Mouse (Mus musculus) CH12.LX (cell line): ENCODE measurements around the gene Lrrc46. TPM values are rescaled to one million over a fixed set of nuclear protein-coding genes. Genes with fewer than 3 reads are reported as not detected.

Source experiments
- DNase-seq: peaks from one replicate; pipeline ENCODE4 v3.0.0-alpha.2; 2013; ENCODE audit errors: extremely low read depth
- H3K27ac ChIP-seq: 2 replicates; pipeline ENCODE4 v1.5.1; 2012; ENCODE audit warnings: low read depth, mild to moderate bottlenecking, control low read depth, moderate library complexity; ENCODE audit not compliant: insufficient read depth
- H3K27me3 ChIP-seq: replicated peaks from 2 replicates; pipeline ENCODE3; 2012; ENCODE audit warnings: inconsistent platforms
- H3K36me3 ChIP-seq, 2 experiments: replicated peaks in 1 of 2; 2 replicates each; pipeline versions ENCODE3 to v1.6.1; 2012; ENCODE audit warnings: inconsistent platforms in 1 of 2, low read length in 1 of 2, mild to moderate bottlenecking in 1 of 2, mixed read lengths in 1 of 2, moderate library complexity in 1 of 2; ENCODE audit not compliant: control insufficient read depth in 1 of 2, insufficient read depth in 1 of 2
- H3K4me1 ChIP-seq, 2 experiments: 2 replicates each; pipeline ENCODE4 v1.6.1; 2012; ENCODE audit warnings: inconsistent platforms in 1 of 2, moderate library complexity in 1 of 2; ENCODE audit not compliant: insufficient read depth in 2 of 2, control insufficient read depth in 1 of 2
- H3K4me2 ChIP-seq: 2 replicates; pipeline ENCODE4 v1.6.1; 2012; ENCODE audit warnings: low read depth, mild to moderate bottlenecking, control low read depth; ENCODE audit not compliant: poor library complexity, insufficient read depth, severe bottlenecking
- H3K4me3 ChIP-seq, 3 experiments: fragments of 150-350 bp in 1 of 3; sonication (generic) in 1 of 3; replicated peaks in 1 of 3; 2 replicates each; pipeline versions ENCODE3 to v1.5.1; 2011 to 2012; ENCODE audit warnings: low read depth in 2 of 3, low read length in 2 of 3, mild to moderate bottlenecking in 2 of 3, moderate library complexity in 2 of 3, control low read depth in 1 of 3, improper control_type of control experiment in 1 of 3, inconsistent platforms in 1 of 3, mixed read lengths in 1 of 3; ENCODE audit not compliant: poor library complexity in 1 of 3
- H3K79me2 ChIP-seq: replicated peaks from 2 replicates; pipeline ENCODE4 v1.6.1; 2012; ENCODE audit warnings: mild to moderate bottlenecking, moderate library complexity; ENCODE audit not compliant: control insufficient read depth, poor library complexity, insufficient read depth, severe bottlenecking; ENCODE audit errors: extremely low read depth
- H3K9ac ChIP-seq: 2 replicates; pipeline ENCODE4 v1.6.1; 2012; ENCODE audit warnings: low read depth, mild to moderate bottlenecking, control low read depth, moderate library complexity; ENCODE audit not compliant: insufficient read depth
- H3K9me3 ChIP-seq: replicated peaks from 2 replicates; pipeline ENCODE3; 2012; ENCODE audit warnings: low read length, inconsistent platforms, mixed read lengths
- BHLHE40 ChIP-seq: IDR thresholded peaks from 2 replicates; pipeline ENCODE4 v1.6.1; 2011; ENCODE audit warnings: mild to moderate bottlenecking, low read depth, low read length, improper control_type of control experiment
- CHD1 ChIP-seq: IDR thresholded peaks from 2 replicates; pipeline ENCODE4 v1.6.1; 2012; ENCODE audit warnings: low read depth, low read length, improper control_type of control experiment, inconsistent platforms
- CHD2 ChIP-seq: IDR thresholded peaks from 2 replicates; pipeline ENCODE4 v1.6.1; 2011; ENCODE audit warnings: low read length, improper control_type of control experiment
- CTCF ChIP-seq, 2 experiments: IDR thresholded peaks in 1 of 2; conservative IDR thresholded peaks in 1 of 2; 2 replicates each; pipeline ENCODE4 v1.5.1; 2011 to 2012; ENCODE audit warnings: low read depth in 2 of 2, low read length in 2 of 2, improper control_type of control experiment in 1 of 2, inconsistent platforms in 1 of 2, mild to moderate bottlenecking in 1 of 2, moderate library complexity in 1 of 2
- E2F4 ChIP-seq: IDR thresholded peaks from 2 replicates; pipeline ENCODE4 v1.6.1; 2011; ENCODE audit warnings: low read depth, low read length, improper control_type of control experiment; ENCODE audit not compliant: insufficient replicate concordance
- ELF1 ChIP-seq: IDR thresholded peaks from 2 replicates; pipeline ENCODE4 v1.6.1; 2014; ENCODE audit warnings: low read depth, mild to moderate bottlenecking, inconsistent platforms, low read length, improper control_type of control experiment
- EP300 ChIP-seq: IDR thresholded peaks from 2 replicates; pipeline ENCODE4 v1.6.1; 2011; ENCODE audit warnings: low read length, improper control_type of control experiment
- ETS1 ChIP-seq: conservative IDR thresholded peaks from 2 replicates; pipeline ENCODE4 v1.6.1; 2012; ENCODE audit warnings: low read depth, mild to moderate bottlenecking, inconsistent platforms, low read length, improper control_type of control experiment, moderate library complexity
- GABPA ChIP-seq: IDR thresholded peaks from 2 replicates; pipeline ENCODE4 v1.6.1; 2012; ENCODE audit warnings: low read depth, low read length, improper control_type of control experiment, inconsistent platforms; ENCODE audit not compliant: insufficient replicate concordance
- HCFC1 ChIP-seq: IDR thresholded peaks from 2 replicates; pipeline ENCODE4 v1.6.1; 2012; ENCODE audit warnings: low read depth, mild to moderate bottlenecking, inconsistent platforms, low read length, improper control_type of control experiment
- IRF4 ChIP-seq: IDR thresholded peaks from 2 replicates; pipeline ENCODE4 v1.6.1; 2014; ENCODE audit warnings: low read depth, mild to moderate bottlenecking, inconsistent platforms, low read length, improper control_type of control experiment
- JUN ChIP-seq: IDR thresholded peaks from 2 replicates; pipeline ENCODE4 v1.6.1; 2011; ENCODE audit warnings: low read depth, mild to moderate bottlenecking, low read length, improper control_type of control experiment, moderate library complexity; ENCODE audit not compliant: insufficient read depth
- JUND ChIP-seq: conservative IDR thresholded peaks from 2 replicates; pipeline ENCODE4 v1.6.1; 2011; ENCODE audit warnings: low read depth, low read length, improper control_type of control experiment
- KAT2A ChIP-seq: IDR thresholded peaks from 2 replicates; pipeline ENCODE4 v1.6.1; 2012; ENCODE audit warnings: low read length, improper control_type of control experiment, inconsistent platforms; ENCODE audit not compliant: insufficient replicate concordance
- MAFK ChIP-seq: IDR thresholded peaks from 2 replicates; pipeline ENCODE4 v1.6.1; 2011; ENCODE audit warnings: low read length, improper control_type of control experiment; ENCODE audit not compliant: insufficient replicate concordance
- MAX ChIP-seq: IDR thresholded peaks from 2 replicates; pipeline ENCODE4 v1.6.1; 2011; ENCODE audit warnings: low read length, improper control_type of control experiment
- MAZ ChIP-seq: IDR thresholded peaks from 2 replicates; pipeline ENCODE4 v1.6.1; 2012; ENCODE audit warnings: low read depth, mild to moderate bottlenecking, inconsistent platforms, low read length, improper control_type of control experiment, moderate library complexity
- MEF2A ChIP-seq: IDR thresholded peaks from 2 replicates; pipeline ENCODE4 v1.6.1; 2014; ENCODE audit warnings: low read depth, mild to moderate bottlenecking, inconsistent platforms, low read length, improper control_type of control experiment, borderline replicate concordance
- MXI1 ChIP-seq: IDR thresholded peaks from 2 replicates; pipeline ENCODE4 v1.6.1; 2011; ENCODE audit warnings: mild to moderate bottlenecking, low read depth, low read length, improper control_type of control experiment
- MYC ChIP-seq: IDR thresholded peaks from 2 replicates; pipeline ENCODE4 v1.6.1; 2011; ENCODE audit warnings: low read depth, mild to moderate bottlenecking, improper control_type of control experiment, low read length
- NELFE ChIP-seq: IDR thresholded peaks from 2 replicates; pipeline ENCODE4 v1.6.1; 2011; ENCODE audit warnings: low read depth, low read length, improper control_type of control experiment
- NRF1 ChIP-seq: IDR thresholded peaks from 2 replicates; pipeline ENCODE4 v1.6.1; 2014; ENCODE audit warnings: low read depth, mild to moderate bottlenecking, inconsistent platforms, low read length, improper control_type of control experiment, moderate library complexity
- PAX5 ChIP-seq: IDR thresholded peaks from 2 replicates; pipeline ENCODE4 v1.6.1; 2012; ENCODE audit warnings: low read length, inconsistent platforms, mixed read lengths
- POLR2A ChIP-seq: IDR thresholded peaks from 2 replicates; pipeline ENCODE4 v1.6.1; 2011; ENCODE audit warnings: low read depth, mild to moderate bottlenecking, improper control_type of control experiment, low read length
- POLR2AphosphoS2 ChIP-seq: IDR thresholded peaks from 2 replicates; pipeline ENCODE4 v1.6.1; 2011; ENCODE audit warnings: low read depth, low read length, improper control_type of control experiment
- RAD21 ChIP-seq: IDR thresholded peaks from 2 replicates; pipeline ENCODE4 v1.6.1; 2011; ENCODE audit warnings: low read depth, mild to moderate bottlenecking, low read length, improper control_type of control experiment, moderate library complexity
- RCOR1 ChIP-seq: conservative IDR thresholded peaks from 2 replicates; pipeline ENCODE4 v1.6.1; 2012; ENCODE audit warnings: low read depth, mild to moderate bottlenecking, inconsistent platforms, low read length, improper control_type of control experiment
- SIN3A ChIP-seq: IDR thresholded peaks from 2 replicates; pipeline ENCODE4 v1.6.1; 2012; ENCODE audit warnings: low read length, improper control_type of control experiment, inconsistent platforms
- SMC3 ChIP-seq: IDR thresholded peaks from 2 replicates; pipeline ENCODE4 v1.6.1; 2011; ENCODE audit warnings: low read depth, low read length, improper control_type of control experiment
- TBP ChIP-seq: conservative IDR thresholded peaks from 2 replicates; pipeline ENCODE4 v1.6.1; 2011; ENCODE audit warnings: low read depth, low read length, improper control_type of control experiment
- TCF12 ChIP-seq: IDR thresholded peaks from 2 replicates; pipeline ENCODE4 v1.6.1; 2014; ENCODE audit warnings: low read depth, mild to moderate bottlenecking, inconsistent platforms, low read length, improper control_type of control experiment
- UBTF ChIP-seq: IDR thresholded peaks from 2 replicates; pipeline ENCODE4 v1.6.1; 2012; ENCODE audit warnings: low read depth, mild to moderate bottlenecking, inconsistent platforms, low read length, improper control_type of control experiment, moderate library complexity
- USF1 ChIP-seq: IDR thresholded peaks from 2 replicates; pipeline ENCODE4 v1.6.1; 2014; ENCODE audit warnings: low read depth, mild to moderate bottlenecking, inconsistent platforms, low read length, improper control_type of control experiment
- USF2 ChIP-seq: conservative IDR thresholded peaks from 2 replicates; pipeline ENCODE4 v1.6.1; 2011; ENCODE audit warnings: low read depth, low read length, improper control_type of control experiment
- ZC3H11A ChIP-seq: IDR thresholded peaks from 2 replicates; pipeline ENCODE4 v1.6.1; 2012; ENCODE audit warnings: low read depth, mild to moderate bottlenecking, inconsistent platforms, low read length, improper control_type of control experiment
- ZKSCAN1 ChIP-seq: IDR thresholded peaks from 2 replicates; pipeline ENCODE4 v1.6.1; 2012; ENCODE audit warnings: low read depth, inconsistent platforms, low read length, improper control_type of control experiment, borderline replicate concordance
- ZMIZ1 ChIP-seq: IDR thresholded peaks from 2 replicates; pipeline ENCODE4 v1.6.1; 2012; ENCODE audit warnings: low read depth, mild to moderate bottlenecking, inconsistent platforms, low read length, improper control_type of control experiment
- ZNF384 ChIP-seq: IDR thresholded peaks from 2 replicates; pipeline ENCODE4 v1.6.1; 2012; ENCODE audit warnings: low read depth, low read length, improper control_type of control experiment, inconsistent platforms
- dilution Hi-C: fragments of 300-500 bp; cut with MboI; formaldehyde crosslinking; loops from 2 replicates; pipeline ENCODE4 v1.14.3; 2020; ENCODE audit warnings: low sequenced_read_pairs; ENCODE audit not compliant: extremely low pct_unique_long_range_greater_than_20kb, extremely low pct_ligation_motif_present
- in situ Hi-C: fragments of 300-500 bp; cut with MboI; formaldehyde crosslinking; loops from 3 replicates; pipeline ENCODE4 v1.14.3; 2019; ENCODE audit warnings: low sequenced_read_pairs, low pct_ligation_motif_present, low pct_unique_long_range_greater_than_20kb, mixed read lengths
- polyA plus RNA-seq: library from polyadenylated mRNA; unstranded; fragments of >175 nt; gene quantifications from 2 replicates; pipeline ENCODE4 v1.2.1, GENCODE M21; 2012; ENCODE audit warnings: low read depth; ENCODE audit not compliant: insufficient read length
- total RNA-seq, 2 experiments: library from RNA; depleted of rRNA; stranded (reverse); fragments of 300-350 nt in 1 of 2; fragments of >200 nt in 1 of 2; gene quantifications; 2 replicates each; pipeline ENCODE4 v1.2.3; 2012 to 2014

Gene Lrrc46
- total and polyA plus RNA-seq, 3 experiments = 0.38 to 0.91 TPM; not detected in 1

DNA sequence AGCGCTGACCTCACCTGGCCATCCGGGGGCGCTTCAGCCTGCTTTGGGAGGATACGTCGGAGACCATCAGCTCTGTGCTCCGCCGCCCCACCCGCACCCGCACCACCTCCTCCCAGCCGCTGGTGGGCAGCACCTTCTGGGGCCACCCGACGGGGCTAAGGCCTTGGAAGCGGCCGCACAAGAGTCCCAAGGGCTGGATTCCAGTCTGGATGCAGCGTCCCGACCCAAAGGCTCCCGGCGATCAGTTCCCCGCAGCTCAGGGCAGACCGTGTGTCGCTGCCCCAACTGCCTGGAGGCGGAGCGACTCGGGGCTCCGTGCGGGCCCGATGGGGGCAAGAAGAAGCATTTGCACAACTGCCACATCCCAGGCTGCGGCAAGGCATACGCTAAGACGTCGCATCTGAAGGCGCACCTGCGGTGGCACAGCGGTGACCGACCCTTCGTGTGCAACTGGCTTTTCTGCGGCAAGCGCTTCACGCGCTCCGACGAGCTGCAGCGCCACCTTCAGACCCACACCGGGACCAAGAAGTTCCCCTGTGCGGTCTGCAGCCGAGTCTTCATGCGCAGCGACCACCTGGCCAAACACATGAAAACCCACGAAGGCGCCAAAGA lies 19.2 kb downstream of the Lrrc46 start:
- H3K4me1 ChIP-seq = peaks cover 10 to 58% of the 10 kb centered on the region in 2 experiments
- H3K79me2 ChIP-seq = peaks cover 52% of the 10 kb centered on the region
- H3K36me3 ChIP-seq = peaks cover 10 to 32% of the 10 kb centered on the region in 2 experiments
- in situ Hi-C loops (loop anchor here (5.0 kb wide), 2 partner anchors 35 to 105 kb away; partner anchors contain the start of gene Cdk5rap3), dilution Hi-C loops (no loop called here)
- no peaks in the 10 kb centered on the region for H3K9me3 ChIP-seq
- peak overlapping the region; percentile 83 for H3K27ac ChIP-seq
- H3K4me2 ChIP-seq = peak overlapping the region; percentile 70
- TF ChIP-seq BHLHE40 = peak; percentile 74
- no peak for TF ChIP-seq JUND
- 0 out of 2 replicates have a peak, but pooled peaks have one; percentile 18 for TF ChIP-seq ZMIZ1
- TF ChIP-seq ZNF384 = no peak
- peak; percentile 90 for TF ChIP-seq ZC3H11A
- TF ChIP-seq E2F4 = no peak
- TF ChIP-seq NRF1 = peak; percentile 27; the same call in 1 of the 2 replicates
- TF ChIP-seq ZKSCAN1 = no peak
- peak; percentile 79 for TF ChIP-seq MAX
- TF ChIP-seq MEF2A = peak; percentile 71
- no peak for TF ChIP-seq CHD2
- TF ChIP-seq JUN = no peak
- TF ChIP-seq SMC3 = peak; percentile 98
- peak; percentile 87 for TF ChIP-seq MXI1
- TF ChIP-seq USF1 = no peak; the same call in 1 of the 2 replicates
- no peak for TF ChIP-seq MAFK
- TF ChIP-seq MYC = peak; percentile 61; the same call in 1 of the 2 replicates
- no peak; the same call in 1 of the 2 replicates for TF ChIP-seq POLR2AphosphoS2
- TF ChIP-seq TBP = 0 out of 2 replicates have a peak, but pooled peaks have one; percentile 34
- 0 out of 2 replicates have a peak, but pooled peaks have one; percentile 13 for TF ChIP-seq GABPA
- TF ChIP-seq CTCF (conservative IDR thresholded peaks at IDR 0.05 in 1 of 2, IDR thresholded peaks at IDR 0.05 in 1 of 2; ENCODE audit: low read depth in 2 of 2, low read length in 2 of 2) = peak in 1 of 2 experiments; percentile 94
- TF ChIP-seq RCOR1 = no peak
- no peak; the same call in none of the 2 replicates for TF ChIP-seq ELF1
- TF ChIP-seq IRF4 = peak; percentile 62
- peak; percentile 91 for TF ChIP-seq SIN3A
- peak; percentile 3; the same call in 1 of the 2 replicates for TF ChIP-seq HCFC1
- peak; percentile 58; the same call in 1 of the 2 replicates for TF ChIP-seq POLR2A
- peak; percentile 96 for TF ChIP-seq RAD21
- peak; percentile 25; the same call in 1 of the 2 replicates for TF ChIP-seq ETS1
- TF ChIP-seq NELFE = peak; percentile 53; the same call in 1 of the 2 replicates
- TF ChIP-seq MAZ = peak; percentile 90
- TF ChIP-seq CHD1 = peak; percentile 41; the same call in 1 of the 2 replicates
- TF ChIP-seq PAX5 = no peak
- no peak for TF ChIP-seq EP300
- no peak for TF ChIP-seq USF2
- no peak for TF ChIP-seq KAT2A
- peak; percentile 25; the same call in 1 of the 2 replicates for TF ChIP-seq UBTF
- TF ChIP-seq TCF12 = peak; percentile 53
- H3K4me3 ChIP-seq = peak overlapping the region; percentile 63 to 99 (median 64)
- DNase-seq = peak; percentile 86
- peak overlapping the region; percentile 65 for H3K9ac ChIP-seq
- peaks cover 22% of the 10 kb centered on the region for H3K27me3 ChIP-seq
